Mouse (Mus musculus) thymus, postnatal 4 days (tissue): ENCODE results near the gene Cox8a.

Experiments used
- DNase-seq: peaks from one replicate; pipeline ENCODE4 v3.0.0; 2021

Cox8a gene

GRCm38 (mm10) chr19:7182273-7182949 is 35.0 kb downstream of the Cox8a start:
- peak; percentile 51 for DNase-seq

DNA sequence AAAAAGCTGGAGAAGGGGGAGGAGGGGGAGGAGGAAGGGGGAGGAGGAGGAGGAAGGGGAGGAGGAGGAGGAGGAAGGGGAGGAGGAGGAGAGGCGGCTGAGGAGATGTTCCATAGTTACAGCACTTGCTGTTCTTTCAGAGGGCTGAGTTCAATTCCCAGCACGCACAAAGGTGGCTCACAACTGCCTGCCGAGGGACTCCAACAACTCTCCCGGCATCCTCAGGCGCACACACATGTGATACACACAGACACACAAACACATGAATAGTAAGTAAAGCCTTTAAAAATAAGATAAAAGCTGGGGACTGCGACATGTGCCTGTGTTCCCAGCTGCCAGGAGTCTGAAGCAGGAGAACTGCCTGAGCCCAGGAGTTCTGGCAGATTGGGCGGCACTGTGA is 35.9 kb downstream of the Cox8a start:
- no peak for DNase-seq

DNA sequence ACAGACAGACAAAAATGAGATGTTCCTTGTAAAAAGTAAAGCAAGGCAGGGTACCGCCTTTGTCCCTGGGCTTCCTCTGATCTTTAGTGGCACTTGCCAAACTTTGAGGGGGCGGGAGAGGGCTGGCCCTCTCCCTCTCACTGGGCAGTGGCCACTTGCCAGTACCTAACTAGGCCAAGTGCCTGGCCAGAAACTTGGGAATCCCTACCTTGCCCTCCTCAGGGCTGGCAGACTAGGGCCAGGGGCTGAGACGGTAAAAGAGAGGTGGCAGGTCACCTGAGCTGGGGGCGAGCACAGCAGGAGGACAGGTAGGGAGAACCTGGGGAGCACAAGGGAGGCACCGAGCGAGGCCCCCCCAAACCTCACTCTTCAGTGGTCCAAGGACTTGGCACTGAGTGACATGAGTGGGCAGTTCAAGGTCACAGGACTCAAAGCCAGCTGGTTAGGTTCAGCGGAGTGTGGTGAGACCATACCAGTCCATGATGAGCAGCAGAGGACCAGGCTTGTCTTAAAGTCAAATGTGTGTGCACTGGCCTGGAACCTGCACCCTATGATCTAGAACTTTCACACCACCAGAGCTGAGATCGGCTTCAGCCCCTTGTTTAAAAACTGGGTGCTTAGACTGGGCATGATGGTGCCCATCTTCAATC is 36.5 kb downstream of the Cox8a start:
- DNase-seq: no peak

DNA sequence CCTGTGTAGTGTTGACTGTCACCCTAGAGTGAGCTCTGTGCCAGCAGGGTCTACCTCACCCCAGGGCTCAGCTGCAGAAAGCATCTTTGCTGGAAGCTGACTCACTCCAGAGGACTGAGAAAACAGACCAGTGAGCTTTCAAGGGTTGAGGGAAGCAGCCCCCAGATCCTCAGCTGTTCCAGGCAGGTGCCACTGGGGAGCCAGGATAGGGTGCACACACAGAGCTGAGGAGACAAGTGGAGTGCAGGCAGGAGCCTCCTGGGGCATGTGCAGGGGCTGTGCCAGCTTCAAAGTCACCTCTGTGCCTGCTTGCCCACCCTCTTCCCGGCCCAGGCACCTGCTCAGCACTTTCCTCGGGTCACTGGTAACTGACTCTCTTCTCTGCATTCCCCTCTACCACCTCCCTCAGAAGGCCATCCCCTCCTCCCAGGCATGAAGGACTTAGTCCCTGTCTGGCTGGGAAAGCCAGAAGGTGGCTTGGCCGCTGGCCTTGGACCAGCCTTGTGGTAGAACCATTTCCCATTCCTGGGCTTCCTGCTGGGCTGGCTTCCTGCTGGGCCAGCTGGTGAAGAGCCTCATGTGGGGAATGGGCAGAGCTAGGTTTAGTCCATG is 38.5 kb downstream of the Cox8a start:
- DNase-seq: peak; percentile 38

GRCm38 (mm10) chr19:7177804-7178511 is 39.5 kb downstream of the Cox8a start:
- DNase-seq: no peak

DNA sequence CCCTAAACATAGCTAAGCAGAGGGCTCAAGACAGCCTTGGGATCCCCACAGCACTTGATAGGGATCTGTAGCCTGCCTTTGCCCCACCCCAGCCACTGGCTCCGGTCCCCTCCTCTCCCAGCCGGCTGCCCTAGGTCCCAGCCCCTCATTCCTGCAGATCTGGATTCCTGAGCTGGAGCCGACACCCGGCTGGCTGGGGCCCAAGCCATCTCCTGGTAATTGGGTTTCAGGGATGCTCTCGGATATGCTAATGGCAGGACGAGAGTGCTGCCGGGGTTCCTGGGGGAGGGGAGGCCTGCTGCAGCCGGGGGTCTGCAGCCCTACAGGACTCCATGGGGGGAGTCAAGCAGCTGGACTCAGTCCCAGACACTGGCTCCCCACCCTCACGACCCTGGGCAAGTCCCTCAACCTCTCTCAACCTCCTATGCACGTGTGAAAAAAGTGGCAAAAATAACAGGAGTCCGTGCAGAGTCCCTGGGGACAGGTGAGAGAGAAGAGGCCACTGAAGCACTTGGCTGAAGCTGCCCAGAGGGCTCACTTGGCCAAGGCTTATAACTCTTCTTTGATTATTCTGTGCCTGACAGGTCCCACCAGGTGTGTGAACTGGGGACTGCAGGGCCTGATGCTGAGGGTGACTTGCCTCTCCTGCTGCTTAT is 41.2 kb downstream of the Cox8a start:
- DNase-seq: no peak

DNA sequence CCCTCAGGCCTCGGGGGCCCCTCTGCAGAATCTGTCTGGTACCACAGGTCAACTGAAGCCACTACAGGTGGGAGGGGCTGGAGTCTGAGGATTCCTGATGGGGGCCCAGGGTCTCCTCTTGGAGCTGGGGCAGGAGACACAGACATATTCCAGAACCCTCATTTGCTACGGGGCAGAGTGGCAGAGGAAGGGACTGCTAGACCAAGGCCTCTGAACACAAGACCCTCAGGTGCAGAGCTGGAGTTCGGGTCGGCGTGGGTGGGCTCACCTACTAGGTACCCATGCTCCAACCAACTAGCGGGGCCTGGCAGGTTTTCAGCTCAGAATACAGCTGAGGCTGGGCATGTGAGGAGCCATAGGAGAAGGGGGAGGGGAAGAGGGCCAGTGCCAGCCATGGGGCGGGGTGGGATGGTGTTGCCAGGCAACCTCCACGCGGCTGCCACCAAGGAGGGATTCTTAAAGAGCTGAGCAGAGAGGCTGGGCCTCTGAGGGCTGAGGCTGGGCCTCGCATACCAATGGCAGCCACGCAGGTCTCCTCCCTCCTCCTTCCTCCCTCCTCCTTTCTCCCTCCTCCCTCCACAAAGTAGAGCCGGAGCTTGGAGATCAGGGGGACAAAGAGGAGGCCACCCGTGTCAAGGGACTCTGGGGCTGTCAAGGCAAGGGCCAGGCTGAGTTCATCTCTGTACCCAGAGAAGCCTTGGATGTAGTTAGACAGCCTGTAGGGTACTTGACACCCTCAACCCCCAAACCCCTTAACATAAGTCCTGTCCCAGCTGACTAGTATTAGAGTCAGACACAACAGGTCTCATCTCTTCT is 45.2 kb downstream of the Cox8a start:
- DNase-seq: no peak

DNA sequence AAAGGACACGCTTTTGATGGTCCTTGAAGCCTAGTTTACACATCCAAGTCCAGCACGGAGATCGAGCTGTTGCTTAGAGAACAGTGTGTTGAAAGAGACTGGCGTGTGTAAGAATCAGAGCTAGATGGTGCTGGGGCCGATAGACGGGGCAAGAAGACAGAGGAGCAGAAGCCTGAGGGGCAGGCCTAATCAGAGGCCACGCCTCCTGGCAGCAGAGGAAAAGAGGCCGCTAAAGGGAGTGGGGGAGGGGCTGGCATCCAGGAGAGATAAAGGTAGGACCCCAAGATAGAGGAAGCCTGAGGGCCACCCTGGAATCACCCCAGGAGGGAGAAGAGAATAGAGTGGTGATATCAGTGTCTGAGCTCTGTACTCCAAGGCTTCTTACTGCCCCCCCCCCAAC is 46.0 kb downstream of the Cox8a start:
- no peak for DNase-seq

DNA sequence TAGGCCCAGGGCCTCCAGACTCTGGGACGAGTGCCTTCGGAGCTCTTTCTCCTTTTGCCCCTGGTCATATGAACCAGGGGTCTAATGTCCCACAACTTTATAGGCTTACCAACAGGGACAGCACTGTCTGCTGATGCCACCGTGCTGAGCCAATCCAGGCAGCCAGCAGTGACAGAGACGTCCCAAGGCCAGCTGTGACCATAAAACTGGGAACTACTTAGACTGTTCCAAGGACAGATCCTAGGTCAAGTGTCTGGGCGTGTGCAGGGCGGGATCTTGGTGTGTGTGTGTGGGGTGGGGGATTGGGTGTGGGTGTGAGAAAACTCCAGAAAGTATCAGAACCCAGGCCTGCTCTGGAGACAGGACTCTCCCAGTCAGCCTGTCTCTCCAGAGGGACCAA is 46.5 kb downstream of the Cox8a start:
- DNase-seq: no peak

DNA sequence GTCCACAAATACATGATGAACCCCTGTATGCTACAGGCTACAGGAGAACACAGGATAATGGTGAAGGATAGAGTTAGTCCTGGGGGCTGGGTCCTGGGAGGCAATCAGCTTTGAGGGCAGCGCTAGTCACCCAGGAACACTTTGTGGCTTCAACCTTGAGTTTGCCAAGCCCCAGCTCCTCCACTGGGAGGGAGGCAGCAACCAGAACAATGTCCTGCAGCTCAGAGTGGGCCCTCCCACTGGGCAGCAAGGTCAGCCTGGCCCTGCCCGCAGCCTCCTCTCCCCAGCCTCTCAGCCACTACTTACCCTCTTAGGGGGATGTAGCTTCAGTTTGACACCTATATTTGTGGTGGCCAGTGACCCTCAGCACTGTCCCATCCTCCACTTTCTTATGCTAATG is 49.0 kb downstream of the Cox8a start:
- no peak for DNase-seq

DNA sequence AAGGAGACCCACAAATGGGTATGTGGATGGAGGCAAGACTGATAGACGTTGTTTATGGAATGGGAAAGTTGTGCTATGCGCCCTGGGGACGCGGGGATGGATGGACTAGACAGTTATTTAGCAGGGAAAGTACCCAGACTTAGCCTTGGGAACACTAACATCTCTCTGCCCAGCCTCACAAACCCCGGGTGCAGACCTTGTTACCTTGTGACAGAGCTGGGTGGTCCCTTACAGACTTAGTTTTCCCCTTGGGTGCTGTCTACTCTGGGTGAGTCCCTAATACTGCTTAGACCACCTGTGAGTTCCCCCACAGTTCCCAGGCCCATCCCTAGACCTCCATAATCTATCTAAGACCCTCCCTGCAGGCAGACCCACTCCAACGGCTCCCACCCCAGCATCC is 50.6 kb downstream of the Cox8a start:
- no peak for DNase-seq

GRCm38 (mm10) chr19:7166200-7166711 is 51.2 kb downstream of the Cox8a start:
- DNase-seq: no peak

GRCm38 (mm10) chr19:7165509-7166199 is 51.8 kb downstream of the Cox8a start:
- peak; percentile 65 for DNase-seq
